Mouse (Mus musculus) urinary bladder, postnatal 25 days (tissue): ENCODE data around the gene Crybb3.
"Not testable (repeated sequence)": the region's sequence is repeated elsewhere in the genome, so short reads cannot be mapped to it uniquely, and the experiment has no call there.

ENCODE experiments used
- DNase-seq: peaks from one replicate; pipeline ENCODE4 v3.0.0; 2022; ENCODE audit warnings: low spot score

Crybb3 gene

GRCm38 (mm10) chr5:113081439-113081838 lies at the start of gene Crybb3:
Crybb3 (minus strand) TSS chr5:113081584.
- no peak for DNase-seq

GRCm38 (mm10) chr5:113128426-113128825 lies 47.0 kb upstream of the Crybb3 start:
- no peak for DNase-seq

GRCm38 (mm10) chr5:113126476-113126875 lies 45.1 kb upstream of the Crybb3 start:
- no peak for DNase-seq

- no peak for DNase-seq
These were observed 42.3 kb upstream of the Crybb3 start for GRCm38 (mm10) chr5:113123693-113124092.

- no peak for DNase-seq
These were observed 41.1 kb upstream of the Crybb3 start for GRCm38 (mm10) chr5:113122326-113123054.

GRCm38 (mm10) chr5:113121591-113121875 lies 40.1 kb upstream of the Crybb3 start:
- DNase-seq: no peak

GRCm38 (mm10) chr5:113120741-113121590 lies 39.6 kb upstream of the Crybb3 start:
- DNase-seq: no peak

GRCm38 (mm10) chr5:113119861-113120465 lies 38.6 kb upstream of the Crybb3 start:
- no peak for DNase-seq

GRCm38 (mm10) chr5:113119291-113119690 lies 37.9 kb upstream of the Crybb3 start:
- no peak for DNase-seq

- DNase-seq: no peak
These were observed 37.3 kb upstream of the Crybb3 start for GRCm38 (mm10) chr5:113118695-113119094.

- DNase-seq: no peak
These were observed 36.0 kb upstream of the Crybb3 start for GRCm38 (mm10) chr5:113117361-113117760.

GRCm38 (mm10) chr5:113115896-113116295 lies 34.5 kb upstream of the Crybb3 start:
- DNase-seq: no peak

- no peak for DNase-seq
These were observed 33.2 kb upstream of the Crybb3 start for GRCm38 (mm10) chr5:113114264-113115225.

GRCm38 (mm10) chr5:113113120-113113519 lies 31.7 kb upstream of the Crybb3 start:
- no peak for DNase-seq

GRCm38 (mm10) chr5:113111336-113111735 lies 30.0 kb upstream of the Crybb3 start:
- no peak for DNase-seq

- no peak for DNase-seq
These were observed 29.5 kb upstream of the Crybb3 start for GRCm38 (mm10) chr5:113110929-113111328.

GRCm38 (mm10) chr5:113109651-113110050 lies 28.3 kb upstream of the Crybb3 start:
- DNase-seq: not testable (repeated sequence)

- no peak for DNase-seq
These were observed 26.9 kb upstream of the Crybb3 start for GRCm38 (mm10) chr5:113108165-113108764.

- no peak for DNase-seq
These were observed 26.3 kb upstream of the Crybb3 start for GRCm38 (mm10) chr5:113107709-113108108.

GRCm38 (mm10) chr5:113106594-113106993 lies 25.2 kb upstream of the Crybb3 start:
- no peak for DNase-seq

GRCm38 (mm10) chr5:113105481-113105880 lies 24.1 kb upstream of the Crybb3 start:
- no peak for DNase-seq
